Mouse (Mus musculus) kidney, adult 11 months (tissue): ENCODE results near the gene Arpc2.

Experiments
- DNase-seq: peaks from one replicate; pipeline ENCODE4 v3.0.0; 2022

Gene Arpc2

GRCm38 (mm10) chr1:74239618-74240017 is 3.7 kb downstream of the Arpc2 start:
- no peak for DNase-seq

GRCm38 (mm10) chr1:74240311-74240710 is 4.4 kb downstream of the Arpc2 start:
- DNase-seq, result no peak

- DNase-seq, result no peak
Observed at GRCm38 (mm10) chr1:74240832-74241231, 4.9 kb downstream of the Arpc2 start.

GRCm38 (mm10) chr1:74245525-74245924 is 9.6 kb downstream of the Arpc2 start:
- no peak for DNase-seq

- DNase-seq, result peak; percentile 56
Observed at GRCm38 (mm10) chr1:74248799-74249198, 12.9 kb downstream of the Arpc2 start.

- peak; percentile 77 for DNase-seq
Observed at GRCm38 (mm10) chr1:74249331-74249980, 13.6 kb downstream of the Arpc2 start.

GRCm38 (mm10) chr1:74250096-74250495 is 14.2 kb downstream of the Arpc2 start:
- no peak for DNase-seq

GRCm38 (mm10) chr1:74255704-74256345 is 19.9 kb downstream of the Arpc2 start:
- DNase-seq, result no peak

- no peak for DNase-seq
Observed at GRCm38 (mm10) chr1:74256782-74257181, 20.9 kb downstream of the Arpc2 start.

- DNase-seq, result no peak
Observed at GRCm38 (mm10) chr1:74262510-74262909, 26.6 kb downstream of the Arpc2 start.

GRCm38 (mm10) chr1:74268750-74269149 is 32.9 kb downstream of the Arpc2 start:
- DNase-seq, result no peak

GRCm38 (mm10) chr1:74271659-74272058 is 35.8 kb downstream of the Arpc2 start:
- no peak for DNase-seq

- DNase-seq, result no peak
Observed at GRCm38 (mm10) chr1:74275015-74275414, 39.1 kb downstream of the Arpc2 start.

- DNase-seq, result no peak
Observed at GRCm38 (mm10) chr1:74277041-74277440, 41.2 kb downstream of the Arpc2 start.

GRCm38 (mm10) chr1:74277883-74278537 is 42.1 kb downstream of the Arpc2 start:
- DNase-seq, result peak; percentile 79

GRCm38 (mm10) chr1:74278538-74278937 is 42.7 kb downstream of the Arpc2 start, which contains the start of gene Gpbar1:
Gene Gpbar1, plus strand, starts transcription at chr1:74278550.
- no peak for DNase-seq

- DNase-seq, result no peak
Observed at GRCm38 (mm10) chr1:74278988-74279387, 43.1 kb downstream of the Arpc2 start.

GRCm38 (mm10) chr1:74280591-74281325 is 44.9 kb downstream of the Arpc2 start:
- DNase-seq, result no peak

- DNase-seq, result no peak
Observed at GRCm38 (mm10) chr1:74281372-74281771, 45.5 kb downstream of the Arpc2 start.

- no peak for DNase-seq
Observed at GRCm38 (mm10) chr1:74281886-74282285, 46.0 kb downstream of the Arpc2 start.

- no peak for DNase-seq
Observed at GRCm38 (mm10) chr1:74282896-74283625, 47.2 kb downstream of the Arpc2 start.

- peak; percentile 76 for DNase-seq
Observed at GRCm38 (mm10) chr1:74283686-74284463, 48.0 kb downstream of the Arpc2 start.
